Mouse (Mus musculus) forebrain, postnatal 0 days (tissue): ENCODE data around the gene Slc25a27. TPM values are rescaled to one million over a fixed set of nuclear protein-coding genes. Genes with fewer than 3 reads are reported as not detected.
A peak's percentile ranks its signal among the peaks of the same experiment; 100 is the strongest.

Experiments
- ATAC-seq: fragments of 200-750 bp; cut with Nextera tagmentation; 2 replicates; pipeline ENCODE4 v1.8.0; 2017; ENCODE audit warnings: mild to moderate bottlenecking, moderate library complexity
- DNase-seq: peaks from one replicate; pipeline ENCODE4 v3.0.0-alpha.2; 2015
- H3K27ac ChIP-seq: fragments of 300-500 bp; sonication (generic); 2 replicates; pipeline ENCODE4 v1.5.1; 2014; ENCODE audit warnings: low read depth, mild to moderate bottlenecking, antibody characterized with exemption, low read length, moderate library complexity, mixed read lengths
- H3K27me3 ChIP-seq: fragments of 300-500 bp; sonication (generic); 2 replicates; pipeline ENCODE4 v1.6.1; 2014; ENCODE audit warnings: mild to moderate bottlenecking, low read length, mixed read lengths; ENCODE audit not compliant: insufficient read depth
- H3K36me3 ChIP-seq: fragments of 300-500 bp; sonication (generic); 2 replicates; pipeline ENCODE4 v1.6.1; 2014; ENCODE audit warnings: mild to moderate bottlenecking, moderate library complexity; ENCODE audit not compliant: insufficient read depth
- H3K4me1 ChIP-seq: fragments of 300-500 bp; sonication (generic); 2 replicates; pipeline ENCODE4 v1.6.1; 2014; ENCODE audit warnings: antibody characterized with exemption; ENCODE audit not compliant: insufficient read depth
- H3K4me2 ChIP-seq: fragments of 300-500 bp; sonication (generic); 2 replicates; pipeline ENCODE4 v1.6.1; 2014; ENCODE audit warnings: low read depth, mild to moderate bottlenecking, moderate library complexity
- H3K4me3 ChIP-seq: fragments of 300-500 bp; sonication (generic); 2 replicates; pipeline ENCODE4 v1.5.1; 2014; ENCODE audit warnings: low read depth, low read length, mixed read lengths
- H3K9ac ChIP-seq: fragments of 300-500 bp; sonication (generic); 2 replicates; pipeline ENCODE4 v1.6.1; 2014; ENCODE audit warnings: mild to moderate bottlenecking
- H3K9me3 ChIP-seq: fragments of 300-500 bp; sonication (generic); 2 replicates; pipeline ENCODE4 v1.6.1; 2016; ENCODE audit warnings: low read length
- CTCF ChIP-seq: sonication (generic); IDR thresholded peaks from 2 replicates; pipeline ENCODE4 v1.5.1; 2016; ENCODE audit warnings: antibody characterized with exemption, control low read depth, low read depth
- WGBS: fragments of 180-500 bp; shearing (Covaris S2); extraction: QIAGEN DNeasy Blood & Tissue Kit; methylation state at CpG from one replicate; pipeline ENCODE4 v1.1.7; 2014; 5-methylcytosine and 5-hydroxymethylcytosine counted together
- polyA plus RNA-seq: library from polyadenylated mRNA; unstranded; fragments of >200 nt; fragmentation: Nextera tagmentation; extraction: Ambion mirVana; gene quantifications from 2 replicates; pipeline ENCODE4 v1.2.1, GENCODE M21; 2015
- total RNA-seq: library from RNA; depleted of rRNA; stranded (reverse); fragments of >200 nt; gene quantifications from 2 replicates; pipeline ENCODE4 v1.2.3, GENCODE M21; 2014

Slc25a27 gene
- total and polyA plus RNA-seq, 2 experiments from 2014 or later = 54.3 to 61.8 TPM

DNA sequence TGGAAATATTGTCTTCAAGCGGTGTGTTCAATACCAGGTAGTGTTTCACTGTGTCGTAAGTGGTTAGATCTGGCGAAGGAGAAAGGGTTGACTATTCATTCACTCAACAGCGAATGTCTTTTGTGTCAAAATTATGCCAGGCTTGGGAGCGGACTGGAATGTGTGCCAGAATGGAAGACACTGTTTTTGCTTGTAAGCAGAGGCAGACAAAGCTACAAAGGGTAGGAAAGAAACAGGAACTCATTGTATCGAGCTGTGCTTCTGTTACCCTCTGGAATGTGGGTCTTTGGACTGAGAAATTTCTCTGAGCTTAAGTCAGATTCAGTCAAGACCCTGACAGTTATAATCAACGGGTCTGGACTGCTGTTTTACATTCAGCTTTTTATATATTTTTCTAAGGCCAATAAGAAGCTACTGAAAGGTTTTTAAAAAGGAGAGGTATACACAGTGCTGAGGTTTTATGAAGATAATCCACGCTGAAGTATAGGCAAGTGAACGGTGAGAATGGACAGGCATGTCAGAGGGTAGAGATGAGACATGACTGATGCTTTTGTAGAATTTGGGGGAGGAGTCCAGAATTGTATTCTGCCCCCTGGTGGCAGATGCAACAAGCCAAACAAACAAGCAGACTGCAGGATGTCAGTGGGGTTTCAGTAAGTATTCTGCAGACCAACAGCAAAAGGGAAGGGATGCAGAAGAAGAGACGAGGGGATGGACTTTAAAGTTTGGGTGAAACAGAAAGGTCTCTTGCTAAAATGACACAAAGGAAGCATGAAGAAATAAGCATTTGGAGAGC is 17.2 kb downstream of the Slc25a27 start:
- Histone ChIP-seq H3K27me3 (no peaks in the 10 kb centered on the region), H3K9me3 (no peaks in the 10 kb centered on the region), H3K9ac (no peak overlapping the region), H3K4me2 (no peak overlapping the region), H3K4me3 (no peak overlapping the region), H3K27ac (no peak overlapping the region), H3K36me3 (peaks cover 62% of the 10 kb centered on the region), H3K4me1 (no peaks in the 10 kb centered on the region)
- peak; percentile 41 for DNase-seq
- TF ChIP-seq CTCF = peak; percentile 62
- WGBS = 64% methylated on average over 10 of the region's 10 CpGs
- no peak for ATAC-seq

- Histone ChIP-seq H3K4me1 (no peaks in the 10 kb centered on the region), H3K27me3 (no peaks in the 10 kb centered on the region), H3K9me3 (no peaks in the 10 kb centered on the region), H3K4me2 (no peak overlapping the region), H3K36me3 (peaks cover 66% of the 10 kb centered on the region), H3K4me3 (no peak overlapping the region), H3K9ac (no peak overlapping the region), H3K27ac (no peak overlapping the region)
- TF ChIP-seq CTCF = no peak
- WGBS = 47% methylated on average over 5 of the region's 5 CpGs
- DNase-seq = no peak
- ATAC-seq = peak; percentile 49
Observed at GRCm38 (mm10) chr17:43646925-43647324, 20.1 kb downstream of the Slc25a27 start.

- ATAC-seq = no peak
- H3K27me3 ChIP-seq = no peaks in the 10 kb centered on the region
- H3K4me1 ChIP-seq = no peaks in the 10 kb centered on the region
- peaks cover 50% of the 10 kb centered on the region for H3K36me3 ChIP-seq
- 96% methylated on average over 3 of the region's 3 CpGs for WGBS
- H3K4me3 ChIP-seq = no peak overlapping the region
- no peak for TF ChIP-seq CTCF
- no peak overlapping the region for H3K4me2 ChIP-seq
- H3K9me3 ChIP-seq = no peaks in the 10 kb centered on the region
- H3K9ac ChIP-seq = no peak overlapping the region
- no peak overlapping the region for H3K27ac ChIP-seq
- no peak for DNase-seq
Observed at GRCm38 (mm10) chr17:43645136-43645535, 21.9 kb downstream of the Slc25a27 start.

DNA sequence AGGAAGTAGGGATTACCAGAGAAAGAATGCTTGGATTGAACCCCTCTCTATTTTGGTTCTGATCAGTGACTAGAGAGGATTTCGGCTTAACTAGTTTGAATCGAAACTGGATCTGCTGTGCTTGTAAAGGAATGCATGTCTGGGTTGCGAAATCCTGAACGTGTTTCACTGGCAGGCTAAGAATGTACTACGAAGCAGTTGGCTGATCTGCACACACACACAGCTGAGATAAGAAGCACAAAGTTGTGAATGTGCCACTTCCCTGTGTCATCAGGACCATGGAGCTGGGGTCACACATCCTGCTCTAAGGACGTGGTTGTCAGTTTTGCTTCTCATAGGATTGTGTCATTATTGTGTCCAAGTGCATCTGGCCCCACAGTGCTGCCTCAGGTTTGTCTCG is 22.6 kb downstream of the Slc25a27 start:
- WGBS = 85% methylated on average over 7 of the region's 7 CpGs
- DNase-seq (no peak), ATAC-seq (no peak)
- Histone ChIP-seq H3K27ac (no peak overlapping the region), H3K4me3 (no peak overlapping the region), H3K27me3 (no peaks in the 10 kb centered on the region), H3K9ac (no peak overlapping the region), H3K4me1 (no peaks in the 10 kb centered on the region), H3K9me3 (no peaks in the 10 kb centered on the region), H3K36me3 (peaks cover 43% of the 10 kb centered on the region), H3K4me2 (no peak overlapping the region)
- no peak for TF ChIP-seq CTCF

DNA sequence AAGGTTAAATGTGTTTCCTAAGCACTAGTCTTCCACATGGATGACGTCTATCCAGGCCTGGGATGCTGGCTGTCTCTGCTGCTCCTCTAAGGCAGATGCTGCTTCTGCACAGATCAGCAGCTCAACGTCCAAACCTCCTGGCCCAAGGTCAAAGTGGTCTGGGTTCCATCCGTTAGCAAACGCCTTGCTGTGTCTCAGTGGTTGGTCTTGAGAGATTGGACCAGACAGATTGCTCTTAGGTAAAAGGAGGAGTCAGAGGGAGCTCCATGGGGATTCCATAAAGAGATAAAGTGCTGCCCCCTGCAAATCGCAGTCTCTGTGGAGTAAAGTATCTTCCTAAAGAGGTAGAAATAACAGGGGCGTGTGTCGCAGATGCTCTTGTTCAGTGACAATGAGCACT is 23.8 kb downstream of the Slc25a27 start:
- Histone ChIP-seq H3K36me3 (peaks cover 38% of the 10 kb centered on the region), H3K4me3 (no peak overlapping the region), H3K4me2 (no peak overlapping the region), H3K4me1 (no peaks in the 10 kb centered on the region), H3K27me3 (no peaks in the 10 kb centered on the region), H3K9me3 (no peaks in the 10 kb centered on the region), H3K9ac (no peak overlapping the region), H3K27ac (no peak overlapping the region)
- no peak for ATAC-seq
- 84% methylated on average over 7 of the region's 7 CpGs for WGBS
- TF ChIP-seq CTCF = no peak
- no peak for DNase-seq

DNA sequence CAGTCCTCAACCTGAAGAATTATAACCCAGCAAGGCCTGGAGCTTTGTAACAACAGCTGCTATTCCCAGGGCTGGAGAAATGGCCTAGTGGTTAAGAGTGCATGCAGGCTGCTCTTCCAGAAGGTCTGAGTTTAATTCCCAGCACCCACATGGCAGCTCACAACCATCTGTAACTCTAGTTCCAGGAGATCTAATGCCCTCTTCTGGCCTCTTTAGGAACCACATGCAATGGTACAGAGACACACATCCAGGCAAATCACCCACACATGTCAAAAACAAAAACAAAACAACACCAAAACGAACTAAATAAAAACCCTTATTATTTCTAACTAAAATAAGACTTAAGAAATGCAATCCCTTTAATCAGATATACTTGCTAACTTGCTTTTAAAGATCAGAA is 26.2 kb downstream of the Slc25a27 start:
- WGBS = 85% methylated on average over 1 of the region's 1 CpGs

GRCm38 (mm10) chr17:43637146-43637545 is 29.9 kb downstream of the Slc25a27 start:
- TF ChIP-seq CTCF = no peak
- 96% methylated on average over 4 of the region's 4 CpGs for whole genome bisulfite sequencing
- Histone ChIP-seq H3K27ac (no peak overlapping the region), H3K36me3 (peaks cover 8% of the 10 kb centered on the region), H3K4me3 (no peak overlapping the region), H3K9ac (no peak overlapping the region), H3K4me1 (no peaks in the 10 kb centered on the region), H3K27me3 (no peaks in the 10 kb centered on the region), H3K9me3 (no peaks in the 10 kb centered on the region), H3K4me2 (no peak overlapping the region)
- ATAC-seq (no peak), DNase-seq (no peak)

More for the DNA sequence above, 26.2 kb downstream of the Slc25a27 start:
- Histone ChIP-seq H3K36me3 (peaks cover 27% of the 10 kb centered on the region), H3K9ac (no peak overlapping the region), H3K4me1 (no peaks in the 10 kb centered on the region), H3K27ac (no peak overlapping the region), H3K4me3 (no peak overlapping the region), H3K4me2 (no peak overlapping the region), H3K27me3 (no peaks in the 10 kb centered on the region), H3K9me3 (no peaks in the 10 kb centered on the region)
- DNase-seq (no peak), ATAC-seq (no peak)
- TF ChIP-seq CTCF = no peak
